Mouse (Mus musculus) spleen, adult 2 months (tissue): ENCODE measurements at regions not wholly inside any gene's neighbourhood (a gene's known extent, or its start where the extent isn't known, plus 50 kb on each side); places are given as distances from the start of the nearest gene placed in this dataset.

Source experiments
- DNase-seq, 2 experiments: peaks; one replicate each; pipeline versions ENCODE4 v3.0.0 to v3.0.0-alpha.2; 2012 to 2021; ENCODE audit warnings: low spot score in 2 of 2, low read depth in 1 of 2
- H3K27ac ChIP-seq: fragments of 200-500 bp; 2 replicates; pipeline ENCODE4 v1.5.1; 2012; ENCODE audit warnings: low read length, inconsistent platforms; ENCODE audit not compliant: insufficient read depth
- H3K27me3 ChIP-seq: fragments of 200-500 bp; 2 replicates; pipeline ENCODE4 v1.6.1; 2012; ENCODE audit warnings: mild to moderate bottlenecking, moderate library complexity, low read length, inconsistent platforms; ENCODE audit not compliant: control insufficient read depth, insufficient read depth
- H3K36me3 ChIP-seq: fragments of 200-500 bp; 2 replicates; pipeline ENCODE4 v1.6.1; 2012; ENCODE audit warnings: mild to moderate bottlenecking, low read length, inconsistent platforms; ENCODE audit not compliant: control insufficient read depth, insufficient read depth
- H3K4me1 ChIP-seq: fragments of 200-500 bp; 2 replicates; pipeline ENCODE4 v1.6.1; 2011; ENCODE audit warnings: inconsistent platforms; ENCODE audit not compliant: control insufficient read depth, insufficient read depth, insufficient read length
- H3K4me3 ChIP-seq: fragments of 200-500 bp; 2 replicates; pipeline ENCODE4 v1.5.1; 2011; ENCODE audit warnings: mild to moderate bottlenecking, inconsistent platforms; ENCODE audit not compliant: insufficient read depth, insufficient read length; ENCODE audit errors: extremely low read depth
- CTCF ChIP-seq: fragments of 200-500 bp; IDR thresholded peaks from 2 replicates; pipeline ENCODE4 v1.5.1; 2011; ENCODE audit warnings: mild to moderate bottlenecking, inconsistent platforms; ENCODE audit not compliant: insufficient read depth, insufficient read length, insufficient replicate concordance; ENCODE audit errors: extremely low read depth
- POLR2A ChIP-seq: fragments of 200-500 bp; IDR thresholded peaks from 2 replicates; pipeline ENCODE4 v1.6.1; 2011; ENCODE audit warnings: low read depth, low read length, inconsistent platforms
- WGBS: fragments of 180-500 bp; shearing (Covaris S2); methylation state at CpG from one replicate; pipeline ENCODE4 v1.1.7; 2018; 5-methylcytosine and 5-hydroxymethylcytosine counted together

DNA sequence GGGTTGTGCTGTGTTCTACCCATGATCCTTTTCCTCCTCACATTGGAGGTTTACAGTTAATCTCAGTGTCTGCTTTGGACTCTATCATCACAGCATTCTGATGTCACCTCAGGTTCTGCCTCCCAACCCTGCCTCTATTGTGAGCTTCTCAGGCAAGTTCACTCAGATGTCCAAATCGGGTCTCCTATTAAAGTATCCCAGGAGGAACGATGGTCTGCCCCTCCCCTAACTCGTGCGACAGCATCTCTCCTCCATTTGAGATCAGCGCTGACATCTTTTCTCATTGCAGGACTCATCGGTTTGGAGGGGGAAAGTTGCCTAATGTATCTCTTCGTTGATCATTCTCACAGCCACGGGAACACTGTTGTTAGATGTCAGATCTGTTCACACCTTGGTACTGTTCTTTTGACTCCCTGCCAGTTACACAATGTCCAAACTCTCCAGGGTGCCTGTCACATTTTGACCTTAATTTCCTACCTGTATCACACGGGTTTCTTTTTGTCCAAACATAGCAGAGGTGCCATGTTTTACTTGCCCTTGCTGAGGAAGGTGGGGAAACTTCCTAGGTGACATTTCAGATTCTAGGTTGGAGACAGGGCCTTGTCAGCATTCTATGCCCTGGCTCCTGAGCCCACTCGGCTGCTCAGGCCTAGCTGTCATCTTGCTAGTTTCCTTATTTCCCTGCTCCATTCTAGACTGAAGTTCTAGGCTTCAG is 303.3 kb downstream of the Fut8 start:
- Histone ChIP-seq H3K4me3 (no peak overlapping the region), H3K36me3 (no peaks in the 10 kb centered on the region), H3K4me1 (peaks cover 17% of the 10 kb centered on the region; the same call in 1 of the 2 replicates), H3K27me3 (no peaks in the 10 kb centered on the region), H3K27ac (no peak overlapping the region)
- DNase-seq, result no peak
- no peak for TF ChIP-seq POLR2A
- no peak for TF ChIP-seq CTCF
- WGBS, result 92% methylated on average over 10 of the region's 10 CpGs

- Histone ChIP-seq H3K4me3 (no peak overlapping the region), H3K27me3 (no peaks in the 10 kb centered on the region), H3K36me3 (no peaks in the 10 kb centered on the region), H3K4me1 (peaks cover 13% of the 10 kb centered on the region; the same call in 1 of the 2 replicates), H3K27ac (no peak overlapping the region)
- 74% methylated on average over 4 of the region's 4 CpGs for WGBS
- no peak for DNase-seq
- TF ChIP-seq CTCF (no peak), POLR2A (no peak)
Observed at GRCm38 (mm10) chr12:77541826-77542225, 303.9 kb downstream of the Fut8 start.

- Histone ChIP-seq H3K4me3 (no peak overlapping the region), H3K27ac (no peak overlapping the region), H3K36me3 (no peaks in the 10 kb centered on the region), H3K27me3 (no peaks in the 10 kb centered on the region), H3K4me1 (peaks cover 7% of the 10 kb centered on the region; the same call in 1 of the 2 replicates)
- DNase-seq, result no peak
- 88% methylated on average over 6 of the region's 6 CpGs for WGBS
- TF ChIP-seq CTCF (no peak), POLR2A (no peak)
Observed at GRCm38 (mm10) chr12:77543651-77544050, 305.7 kb downstream of the Fut8 start.

- TF ChIP-seq CTCF (no peak), POLR2A (no peak)
- 91% methylated on average over 2 of the region's 2 CpGs for WGBS
- Histone ChIP-seq H3K4me1 (no peaks in the 10 kb centered on the region), H3K27me3 (no peaks in the 10 kb centered on the region), H3K36me3 (no peaks in the 10 kb centered on the region), H3K4me3 (no peak overlapping the region), H3K27ac (no peak overlapping the region)
- DNase-seq, result no peak
Observed at GRCm38 (mm10) chr12:77546165-77546564, 308.2 kb downstream of the Fut8 start.

GRCm38 (mm10) chr12:77568286-77568685 is 330.4 kb downstream of the Fut8 start:
- 12% methylated on average over 3 of the region's 3 CpGs for WGBS
- Histone ChIP-seq H3K36me3 (no peaks in the 10 kb centered on the region), H3K4me1 (no peaks in the 10 kb centered on the region), H3K27ac (no peak overlapping the region), H3K27me3 (no peaks in the 10 kb centered on the region), H3K4me3 (no peak overlapping the region)
- DNase-seq, result peak; percentile 22 to 30
- TF ChIP-seq CTCF (peak; percentile 73; the same call in 1 of the 2 replicates), POLR2A (no peak)

DNA sequence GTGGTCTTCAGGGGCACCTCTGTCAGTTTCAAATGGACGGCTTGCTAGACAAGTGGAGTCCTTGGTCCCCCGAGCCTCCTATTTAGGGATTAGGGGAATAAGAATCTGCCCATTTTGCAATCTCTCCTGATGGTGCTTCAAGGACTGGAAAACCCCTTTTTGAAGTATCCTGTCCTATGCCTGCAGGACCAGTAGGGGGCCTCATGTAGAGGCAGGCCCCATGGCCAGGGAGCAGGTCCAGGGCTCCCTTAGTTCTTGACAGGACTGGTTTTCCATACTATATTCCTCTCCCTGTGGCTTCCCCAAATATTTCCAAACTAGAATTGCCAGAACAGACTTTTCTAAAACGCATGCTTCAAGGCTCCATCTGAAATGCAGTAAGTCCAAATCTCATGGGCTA is 332.6 kb downstream of the Fut8 start:
- no peaks in the 10 kb centered on the region for H3K36me3 ChIP-seq
- H3K27me3 ChIP-seq, result no peaks in the 10 kb centered on the region
- H3K4me3 ChIP-seq, result no peak overlapping the region
- no peak for TF ChIP-seq POLR2A
- TF ChIP-seq CTCF, result no peak
- H3K27ac ChIP-seq, result no peak overlapping the region
- WGBS, result 82% methylated on average over 3 of the region's 3 CpGs
- no peak for DNase-seq
- H3K4me1 ChIP-seq, result no peaks in the 10 kb centered on the region

GRCm38 (mm10) chr12:77571071-77571470 is 333.1 kb downstream of the Fut8 start:
- 87% methylated on average over 5 of the region's 5 CpGs for WGBS
- no peak overlapping the region for H3K4me3 ChIP-seq
- no peak for TF ChIP-seq POLR2A
- no peak for TF ChIP-seq CTCF
- H3K36me3 ChIP-seq, result no peaks in the 10 kb centered on the region
- no peak for DNase-seq
- H3K4me1 ChIP-seq, result no peaks in the 10 kb centered on the region
- no peaks in the 10 kb centered on the region for H3K27me3 ChIP-seq
- H3K27ac ChIP-seq, result no peak overlapping the region
